Mouse (Mus musculus) CH12.LX (cell line): ENCODE measurements around the gene Dgcr2. TPM values are rescaled to one million over a fixed set of nuclear protein-coding genes. Genes with fewer than 3 reads are reported as not detected.

Experiments used
- DNase-seq: peaks from one replicate; pipeline ENCODE4 v3.0.0-alpha.2; 2013; ENCODE audit errors: extremely low read depth
- H3K27ac ChIP-seq: 2 replicates; pipeline ENCODE4 v1.5.1; 2012; ENCODE audit warnings: low read depth, mild to moderate bottlenecking, control low read depth, moderate library complexity; ENCODE audit not compliant: insufficient read depth
- H3K27me3 ChIP-seq: replicated peaks from 2 replicates; pipeline ENCODE3; 2012; ENCODE audit warnings: inconsistent platforms
- H3K36me3 ChIP-seq, 2 experiments: replicated peaks in 1 of 2; 2 replicates each; pipeline versions ENCODE3 to v1.6.1; 2012; ENCODE audit warnings: inconsistent platforms in 1 of 2, low read length in 1 of 2, mild to moderate bottlenecking in 1 of 2, mixed read lengths in 1 of 2, moderate library complexity in 1 of 2; ENCODE audit not compliant: control insufficient read depth in 1 of 2, insufficient read depth in 1 of 2
- H3K4me1 ChIP-seq, 2 experiments: 2 replicates each; pipeline ENCODE4 v1.6.1; 2012; ENCODE audit warnings: inconsistent platforms in 1 of 2, moderate library complexity in 1 of 2; ENCODE audit not compliant: insufficient read depth in 2 of 2, control insufficient read depth in 1 of 2
- H3K4me2 ChIP-seq: 2 replicates; pipeline ENCODE4 v1.6.1; 2012; ENCODE audit warnings: low read depth, mild to moderate bottlenecking, control low read depth; ENCODE audit not compliant: poor library complexity, insufficient read depth, severe bottlenecking
- H3K4me3 ChIP-seq, 3 experiments: fragments of 150-350 bp in 1 of 3; sonication (generic) in 1 of 3; replicated peaks in 1 of 3; 2 replicates each; pipeline versions ENCODE3 to v1.5.1; 2011 to 2012; ENCODE audit warnings: low read depth in 2 of 3, low read length in 2 of 3, mild to moderate bottlenecking in 2 of 3, moderate library complexity in 2 of 3, control low read depth in 1 of 3, improper control_type of control experiment in 1 of 3, inconsistent platforms in 1 of 3, mixed read lengths in 1 of 3; ENCODE audit not compliant: poor library complexity in 1 of 3
- H3K79me2 ChIP-seq: replicated peaks from 2 replicates; pipeline ENCODE4 v1.6.1; 2012; ENCODE audit warnings: mild to moderate bottlenecking, moderate library complexity; ENCODE audit not compliant: control insufficient read depth, poor library complexity, insufficient read depth, severe bottlenecking; ENCODE audit errors: extremely low read depth
- H3K9ac ChIP-seq: 2 replicates; pipeline ENCODE4 v1.6.1; 2012; ENCODE audit warnings: low read depth, mild to moderate bottlenecking, control low read depth, moderate library complexity; ENCODE audit not compliant: insufficient read depth
- H3K9me3 ChIP-seq: replicated peaks from 2 replicates; pipeline ENCODE3; 2012; ENCODE audit warnings: low read length, inconsistent platforms, mixed read lengths
- CHD1 ChIP-seq: IDR thresholded peaks from 2 replicates; pipeline ENCODE4 v1.6.1; 2012; ENCODE audit warnings: low read depth, low read length, improper control_type of control experiment, inconsistent platforms
- CTCF ChIP-seq, 2 experiments: IDR thresholded peaks in 1 of 2; conservative IDR thresholded peaks in 1 of 2; 2 replicates each; pipeline ENCODE4 v1.5.1; 2011 to 2012; ENCODE audit warnings: low read depth in 2 of 2, low read length in 2 of 2, improper control_type of control experiment in 1 of 2, inconsistent platforms in 1 of 2, mild to moderate bottlenecking in 1 of 2, moderate library complexity in 1 of 2
- ELF1 ChIP-seq: IDR thresholded peaks from 2 replicates; pipeline ENCODE4 v1.6.1; 2014; ENCODE audit warnings: low read depth, mild to moderate bottlenecking, inconsistent platforms, low read length, improper control_type of control experiment
- EP300 ChIP-seq: IDR thresholded peaks from 2 replicates; pipeline ENCODE4 v1.6.1; 2011; ENCODE audit warnings: low read length, improper control_type of control experiment
- ETS1 ChIP-seq: conservative IDR thresholded peaks from 2 replicates; pipeline ENCODE4 v1.6.1; 2012; ENCODE audit warnings: low read depth, mild to moderate bottlenecking, inconsistent platforms, low read length, improper control_type of control experiment, moderate library complexity
- HCFC1 ChIP-seq: IDR thresholded peaks from 2 replicates; pipeline ENCODE4 v1.6.1; 2012; ENCODE audit warnings: low read depth, mild to moderate bottlenecking, inconsistent platforms, low read length, improper control_type of control experiment
- IRF4 ChIP-seq: IDR thresholded peaks from 2 replicates; pipeline ENCODE4 v1.6.1; 2014; ENCODE audit warnings: low read depth, mild to moderate bottlenecking, inconsistent platforms, low read length, improper control_type of control experiment
- JUN ChIP-seq: IDR thresholded peaks from 2 replicates; pipeline ENCODE4 v1.6.1; 2011; ENCODE audit warnings: low read depth, mild to moderate bottlenecking, low read length, improper control_type of control experiment, moderate library complexity; ENCODE audit not compliant: insufficient read depth
- MAFK ChIP-seq: IDR thresholded peaks from 2 replicates; pipeline ENCODE4 v1.6.1; 2011; ENCODE audit warnings: low read length, improper control_type of control experiment; ENCODE audit not compliant: insufficient replicate concordance
- MXI1 ChIP-seq: IDR thresholded peaks from 2 replicates; pipeline ENCODE4 v1.6.1; 2011; ENCODE audit warnings: mild to moderate bottlenecking, low read depth, low read length, improper control_type of control experiment
- NELFE ChIP-seq: IDR thresholded peaks from 2 replicates; pipeline ENCODE4 v1.6.1; 2011; ENCODE audit warnings: low read depth, low read length, improper control_type of control experiment
- NRF1 ChIP-seq: IDR thresholded peaks from 2 replicates; pipeline ENCODE4 v1.6.1; 2014; ENCODE audit warnings: low read depth, mild to moderate bottlenecking, inconsistent platforms, low read length, improper control_type of control experiment, moderate library complexity
- PAX5 ChIP-seq: IDR thresholded peaks from 2 replicates; pipeline ENCODE4 v1.6.1; 2012; ENCODE audit warnings: low read length, inconsistent platforms, mixed read lengths
- POLR2A ChIP-seq: IDR thresholded peaks from 2 replicates; pipeline ENCODE4 v1.6.1; 2011; ENCODE audit warnings: low read depth, mild to moderate bottlenecking, improper control_type of control experiment, low read length
- POLR2AphosphoS2 ChIP-seq: IDR thresholded peaks from 2 replicates; pipeline ENCODE4 v1.6.1; 2011; ENCODE audit warnings: low read depth, low read length, improper control_type of control experiment
- RAD21 ChIP-seq: IDR thresholded peaks from 2 replicates; pipeline ENCODE4 v1.6.1; 2011; ENCODE audit warnings: low read depth, mild to moderate bottlenecking, low read length, improper control_type of control experiment, moderate library complexity
- SMC3 ChIP-seq: IDR thresholded peaks from 2 replicates; pipeline ENCODE4 v1.6.1; 2011; ENCODE audit warnings: low read depth, low read length, improper control_type of control experiment
- TBP ChIP-seq: conservative IDR thresholded peaks from 2 replicates; pipeline ENCODE4 v1.6.1; 2011; ENCODE audit warnings: low read depth, low read length, improper control_type of control experiment
- TCF12 ChIP-seq: IDR thresholded peaks from 2 replicates; pipeline ENCODE4 v1.6.1; 2014; ENCODE audit warnings: low read depth, mild to moderate bottlenecking, inconsistent platforms, low read length, improper control_type of control experiment
- UBTF ChIP-seq: IDR thresholded peaks from 2 replicates; pipeline ENCODE4 v1.6.1; 2012; ENCODE audit warnings: low read depth, mild to moderate bottlenecking, inconsistent platforms, low read length, improper control_type of control experiment, moderate library complexity
- USF1 ChIP-seq: IDR thresholded peaks from 2 replicates; pipeline ENCODE4 v1.6.1; 2014; ENCODE audit warnings: low read depth, mild to moderate bottlenecking, inconsistent platforms, low read length, improper control_type of control experiment
- USF2 ChIP-seq: conservative IDR thresholded peaks from 2 replicates; pipeline ENCODE4 v1.6.1; 2011; ENCODE audit warnings: low read depth, low read length, improper control_type of control experiment
- ZKSCAN1 ChIP-seq: IDR thresholded peaks from 2 replicates; pipeline ENCODE4 v1.6.1; 2012; ENCODE audit warnings: low read depth, inconsistent platforms, low read length, improper control_type of control experiment, borderline replicate concordance
- dilution Hi-C: fragments of 300-500 bp; cut with MboI; formaldehyde crosslinking; loops from 2 replicates; pipeline ENCODE4 v1.14.3; 2020; ENCODE audit warnings: low sequenced_read_pairs; ENCODE audit not compliant: extremely low pct_unique_long_range_greater_than_20kb, extremely low pct_ligation_motif_present
- in situ Hi-C: fragments of 300-500 bp; cut with MboI; formaldehyde crosslinking; loops from 3 replicates; pipeline ENCODE4 v1.14.3; 2019; ENCODE audit warnings: low sequenced_read_pairs, low pct_ligation_motif_present, low pct_unique_long_range_greater_than_20kb, mixed read lengths
- polyA plus RNA-seq: library from polyadenylated mRNA; unstranded; fragments of >175 nt; gene quantifications from 2 replicates; pipeline ENCODE4 v1.2.1, GENCODE M21; 2012; ENCODE audit warnings: low read depth; ENCODE audit not compliant: insufficient read length
- total RNA-seq, 2 experiments: library from RNA; depleted of rRNA; stranded (reverse); fragments of 300-350 nt in 1 of 2; fragments of >200 nt in 1 of 2; gene quantifications; 2 replicates each; pipeline ENCODE4 v1.2.3; 2012 to 2014

Gene Dgcr2
- total and polyA plus RNA-seq, 3 experiments, result 41.5 to 54.8 (median 48.0) TPM

- no peaks in the 10 kb centered on the region for H3K36me3 ChIP-seq
- DNase-seq, result no peak
- in situ Hi-C loops (no loop called here), dilution Hi-C loops (no loop called here)
- TF ChIP-seq NRF1 (no peak), MAFK (no peak), MXI1 (no peak), EP300 (no peak), ETS1 (no peak), HCFC1 (no peak), ZKSCAN1 (no peak), NELFE (no peak), UBTF (no peak)
- H3K9me3 ChIP-seq, result peaks cover 4% of the 10 kb centered on the region
- peaks cover 6% of the 10 kb centered on the region for H3K27me3 ChIP-seq
- H3K27ac ChIP-seq, result no peak overlapping the region
- no peaks in the 10 kb centered on the region for H3K79me2 ChIP-seq
- H3K4me3 ChIP-seq, result no peak overlapping the region
- H3K9ac ChIP-seq, result no peak overlapping the region
- no peaks in the 10 kb centered on the region for H3K4me1 ChIP-seq
- H3K4me2 ChIP-seq, result no peak overlapping the region
Measured at GRCm38 (mm10) chr16:17830385-17831178, 67.8 kb downstream of the Dgcr2 start.

- Histone ChIP-seq H3K4me2 (no peak overlapping the region), H3K27me3 (peaks cover 6% of the 10 kb centered on the region), H3K9ac (no peak overlapping the region), H3K4me3 (no peak overlapping the region), H3K79me2 (no peaks in the 10 kb centered on the region), H3K36me3 (no peaks in the 10 kb centered on the region), H3K9me3 (peaks cover 2% of the 10 kb centered on the region), H3K27ac (no peak overlapping the region), H3K4me1 (no peaks in the 10 kb centered on the region)
- DNase-seq, result no peak
- dilution Hi-C loops, result no loop called here
- TF ChIP-seq NRF1, result no peak
- TF ChIP-seq SMC3, result no peak
- TF ChIP-seq IRF4, result no peak
- no peak for TF ChIP-seq RAD21
- no peak for TF ChIP-seq POLR2AphosphoS2
- TF ChIP-seq CHD1, result no peak
- no peak for TF ChIP-seq CTCF (conservative IDR thresholded peaks at IDR 0.05 in 1 of 2, IDR thresholded peaks at IDR 0.05 in 1 of 2; ENCODE audit: low read depth in 2 of 2, low read length in 2 of 2)
- no peak for TF ChIP-seq ELF1
- no peak for TF ChIP-seq TBP
- no peak for TF ChIP-seq TCF12
- no peak for TF ChIP-seq USF2
- TF ChIP-seq UBTF, result no peak
- TF ChIP-seq ZKSCAN1, result no peak
- no peak for TF ChIP-seq USF1
- TF ChIP-seq POLR2A, result no peak
- TF ChIP-seq JUN, result no peak
- TF ChIP-seq PAX5, result no peak
- no peak for TF ChIP-seq MXI1
- in situ Hi-C loops, result no loop called here
Measured at GRCm38 (mm10) chr16:17828867-17829266, 69.5 kb downstream of the Dgcr2 start.
